Mouse (Mus musculus) midbrain, embryonic 14.5 days (tissue): ENCODE measurements around the gene Prickle2. TPM values are rescaled to one million over a fixed set of nuclear protein-coding genes. Genes with fewer than 3 reads are reported as not detected.

ENCODE experiments used
- ATAC-seq: fragments of 200-750 bp; cut with Nextera tagmentation; 2 replicates; pipeline ENCODE4 v1.8.0; 2017; ENCODE audit warnings: moderate number of reproducible peaks, moderate library complexity; ENCODE audit not compliant: low FRiP score, low TSS enrichment
- DNase-seq: peaks from one replicate; pipeline ENCODE4 v3.0.0-alpha.2; 2015
- H3K27ac ChIP-seq: fragments of 300-500 bp; sonication (generic); replicated peaks from 2 replicates; pipeline ENCODE4 v1.5.1; 2014; ENCODE audit warnings: mild to moderate bottlenecking, low read depth, low read length, moderate library complexity
- H3K27me3 ChIP-seq: fragments of 300-500 bp; sonication (generic); 2 replicates; pipeline ENCODE4 v1.6.1; 2014; ENCODE audit warnings: low read length, control low read depth, mixed read lengths; ENCODE audit not compliant: control insufficient read depth, insufficient read depth
- H3K36me3 ChIP-seq: fragments of 300-500 bp; sonication (generic); 2 replicates; pipeline ENCODE4 v1.6.1; 2014; ENCODE audit warnings: low read length, control low read depth; ENCODE audit not compliant: control insufficient read depth, insufficient read depth
- H3K4me1 ChIP-seq: fragments of 300-500 bp; sonication (generic); 2 replicates; pipeline ENCODE4 v1.6.1; 2014; ENCODE audit warnings: mild to moderate bottlenecking, antibody characterized with exemption, low read length, control low read depth; ENCODE audit not compliant: control insufficient read depth, insufficient read depth
- H3K4me2 ChIP-seq: fragments of 300-500 bp; sonication (generic); 2 replicates; pipeline ENCODE4 v1.6.1; 2014; ENCODE audit warnings: mild to moderate bottlenecking, low read length, moderate library complexity
- H3K4me3 ChIP-seq: fragments of 300-500 bp; sonication (generic); replicated peaks from 2 replicates; pipeline ENCODE4 v1.5.1; 2014; ENCODE audit warnings: low read depth, low read length
- H3K9ac ChIP-seq: fragments of 300-500 bp; sonication (generic); replicated peaks from 2 replicates; pipeline ENCODE4 v1.6.1; 2014; ENCODE audit warnings: mild to moderate bottlenecking, low read length, moderate library complexity
- H3K9me3 ChIP-seq: fragments of 300-500 bp; sonication (generic); 2 replicates; pipeline ENCODE4 v1.6.1; 2016; ENCODE audit warnings: low read length, control low read depth, mixed read lengths; ENCODE audit not compliant: control insufficient read depth
- WGBS: fragments of 180-500 bp; shearing (Covaris S2); extraction: QIAGEN DNeasy Blood & Tissue Kit; methylation state at CpG from one replicate; pipeline ENCODE4 v1.1.7; 2014; 5-methylcytosine and 5-hydroxymethylcytosine counted together
- polyA plus RNA-seq: library from polyadenylated mRNA; unstranded; fragments of >200 nt; fragmentation: Nextera tagmentation; extraction: Ambion mirVana; gene quantifications from 2 replicates; pipeline ENCODE4 v1.2.1, GENCODE M21; 2014

The Prickle2 gene
- polyA plus RNA-seq, 1 experiment from 2014 or later, result 18.0 TPM

- Histone ChIP-seq H3K4me3 (no peak overlapping the region), H3K9ac (no peak overlapping the region), H3K27ac (no peak overlapping the region), H3K27me3 (no peaks in the 10 kb centered on the region), H3K9me3 (no peaks in the 10 kb centered on the region), H3K4me2 (no peak overlapping the region), H3K36me3 (no peaks in the 10 kb centered on the region), H3K4me1 (peaks cover 24% of the 10 kb centered on the region)
- WGBS, result 85% methylated on average over 5 of the region's 5 CpGs
- no peak for DNase-seq
- no peak for ATAC-seq
These were observed 20.2 kb upstream of the Prickle2 start for GRCm38 (mm10) chr6:92726121-92726520.

GRCm38 (mm10) chr6:92724394-92724793, 18.4 kb upstream of the Prickle2 start:
- 26% methylated on average over 2 of the region's 2 CpGs for WGBS
- ATAC-seq, result no peak

GRCm38 (mm10) chr6:92715806-92716205, 9.9 kb upstream of the Prickle2 start:
- Histone ChIP-seq H3K27me3 (no peaks in the 10 kb centered on the region), H3K4me3 (no peak overlapping the region), H3K27ac (no peak overlapping the region), H3K9ac (no peak overlapping the region), H3K9me3 (0 out of 2 replicates have a peak, but pooled peaks cover 4% of the 10 kb centered on the region), H3K4me1 (no peaks in the 10 kb centered on the region), H3K36me3 (no peaks in the 10 kb centered on the region), H3K4me2 (no peak overlapping the region)
- no peak for DNase-seq
- WGBS, result 51% methylated on average over 3 of the region's 3 CpGs
- no peak for ATAC-seq

More at GRCm38 (mm10) chr6:92724394-92724793, 18.4 kb upstream of the Prickle2 start:
- Histone ChIP-seq H3K4me1 (peaks cover 24% of the 10 kb centered on the region), H3K9ac (no peak overlapping the region), H3K36me3 (no peaks in the 10 kb centered on the region), H3K4me3 (no peak overlapping the region), H3K27ac (peak overlapping the region; percentile 56), H3K27me3 (no peaks in the 10 kb centered on the region), H3K4me2 (no peak overlapping the region), H3K9me3 (no peaks in the 10 kb centered on the region)
- DNase-seq, result peak; percentile 47

DNA sequence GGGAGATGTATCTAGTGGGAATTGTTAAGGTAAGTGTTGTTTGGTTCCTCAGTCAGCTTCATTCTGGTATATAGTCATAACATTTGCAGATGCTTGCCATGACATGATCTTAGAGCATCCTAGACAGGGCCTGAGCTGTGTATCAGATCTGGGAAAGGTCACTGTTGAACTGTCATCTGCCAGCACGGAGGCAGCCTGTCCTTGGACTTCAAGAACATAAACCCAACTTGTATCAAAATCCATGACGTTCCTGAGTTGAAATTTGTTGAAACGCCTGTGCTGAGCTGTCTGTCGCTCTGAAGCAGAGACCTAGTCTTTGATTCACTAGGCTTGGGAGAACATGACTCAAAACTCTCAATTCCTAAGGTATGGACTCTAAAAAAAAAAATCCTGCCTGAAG, 8.8 kb upstream of the Prickle2 start:
- no peak overlapping the region for H3K4me3 ChIP-seq
- 87% methylated on average over 4 of the region's 4 CpGs for WGBS
- no peak overlapping the region for H3K27ac ChIP-seq
- no peak for ATAC-seq
- H3K27me3 ChIP-seq, result no peaks in the 10 kb centered on the region
- H3K36me3 ChIP-seq, result no peaks in the 10 kb centered on the region
- no peak overlapping the region for H3K9ac ChIP-seq
- H3K4me2 ChIP-seq, result no peak overlapping the region
- H3K4me1 ChIP-seq, result no peaks in the 10 kb centered on the region
- 0 out of 2 replicates have a peak, but pooled peaks cover 4% of the 10 kb centered on the region for H3K9me3 ChIP-seq
- no peak for DNase-seq

DNA sequence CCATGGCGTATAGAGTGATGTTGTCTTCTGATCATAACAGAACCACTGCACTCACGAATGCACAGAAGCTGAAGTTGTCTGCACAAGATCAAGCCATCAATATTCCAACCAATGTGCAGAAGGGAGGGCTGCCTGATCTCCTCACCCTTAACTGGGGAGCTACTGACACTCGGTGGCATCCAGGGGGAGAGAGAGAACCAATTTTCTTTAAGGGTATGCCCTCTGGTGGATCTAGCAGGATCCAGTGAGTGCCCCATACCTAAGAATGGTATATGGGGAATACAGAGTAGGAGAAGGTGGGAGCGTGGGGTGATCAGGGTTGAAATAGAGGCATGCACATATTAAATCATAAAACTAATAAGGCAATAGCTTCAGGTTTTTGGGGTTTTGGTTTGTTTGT, 2.2 kb upstream of the Prickle2 start:
- no peak for ATAC-seq
- Histone ChIP-seq H3K27me3 (0 out of 2 replicates have a peak, but pooled peaks cover 6% of the 10 kb centered on the region), H3K4me1 (peaks cover 18% of the 10 kb centered on the region; the same call in 1 of the 2 replicates), H3K4me3 (no peak overlapping the region), H3K4me2 (no peak overlapping the region), H3K36me3 (0 out of 2 replicates have a peak, but pooled peaks cover 3% of the 10 kb centered on the region), H3K27ac (no peak overlapping the region), H3K9ac (no peak overlapping the region), H3K9me3 (0 out of 2 replicates have a peak, but pooled peaks cover 4% of the 10 kb centered on the region)
- WGBS, result 66% methylated on average over 4 of the region's 4 CpGs
- no peak for DNase-seq

GRCm38 (mm10) chr6:92705353-92706144, 406 bp downstream of the Prickle2 start:
- peak overlapping the region; percentile 75 for H3K4me3 ChIP-seq
- DNase-seq, result peak; percentile 52
- H3K27me3 ChIP-seq, result 0 out of 2 replicates have a peak, but pooled peaks cover 6% of the 10 kb centered on the region
- 0 out of 2 replicates have a peak, but pooled peaks cover 3% of the 10 kb centered on the region for H3K36me3 ChIP-seq
- under 1% methylated on average over 39 of the region's 39 CpGs for WGBS
- H3K4me1 ChIP-seq, result peaks cover 18% of the 10 kb centered on the region; the same call in 1 of the 2 replicates
- H3K9ac ChIP-seq, result peak overlapping the region; percentile 81
- peak; percentile 72 for ATAC-seq
- H3K4me2 ChIP-seq, result peak overlapping the region; percentile 91
- no peaks in the 10 kb centered on the region for H3K9me3 ChIP-seq
- peak overlapping the region; percentile 65 for H3K27ac ChIP-seq

GRCm38 (mm10) chr6:92704810-92705209, 1.1 kb downstream of the Prickle2 start:
- Histone ChIP-seq H3K27me3 (0 out of 2 replicates have a peak, but pooled peaks cover 6% of the 10 kb centered on the region), H3K36me3 (0 out of 2 replicates have a peak, but pooled peaks cover 3% of the 10 kb centered on the region), H3K4me2 (peak overlapping the region; percentile 91), H3K4me1 (peaks cover 19% of the 10 kb centered on the region; the same call in 1 of the 2 replicates), H3K9ac (peak overlapping the region; percentile 81), H3K4me3 (peak overlapping the region; percentile 75), H3K9me3 (no peaks in the 10 kb centered on the region), H3K27ac (peak overlapping the region; percentile 65)
- peak; percentile 50 for DNase-seq
- WGBS, result 20% methylated on average over 9 of the region's 9 CpGs
- ATAC-seq, result no peak

DNA sequence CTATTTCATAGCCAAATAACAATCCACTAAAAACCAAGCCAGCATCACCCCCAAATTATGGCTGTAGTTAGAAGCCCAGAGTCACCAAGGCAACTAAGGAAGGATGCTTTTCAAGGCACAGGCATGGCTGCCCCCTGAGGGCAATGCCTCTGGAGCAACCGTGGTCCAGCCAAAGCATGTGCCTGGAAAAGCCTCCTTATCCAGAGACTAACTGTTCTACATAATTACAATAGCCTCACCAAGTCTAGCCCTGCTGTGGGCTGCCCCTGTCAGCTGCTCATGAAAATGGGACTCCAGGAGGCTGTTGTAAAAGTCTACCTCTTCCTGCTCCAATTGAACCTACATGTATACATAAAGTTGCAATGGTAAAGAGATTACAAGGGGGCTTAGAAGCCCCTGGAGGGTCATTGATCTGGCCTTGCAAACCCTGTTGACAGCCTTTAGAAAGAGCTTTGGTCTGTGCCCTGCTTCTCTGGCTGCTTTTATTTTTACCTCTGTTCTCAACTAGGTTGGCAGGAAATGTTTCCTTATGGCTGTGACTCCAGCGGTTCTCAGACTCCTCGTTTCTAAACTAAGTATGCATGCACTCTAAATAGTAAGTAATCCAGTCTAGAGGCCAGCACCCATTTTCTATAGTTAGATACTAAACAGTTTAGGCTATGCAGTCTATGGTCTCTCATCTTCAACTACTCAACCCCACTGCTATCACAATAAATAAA, 6.3 kb downstream of the Prickle2 start:
- H3K27me3 ChIP-seq, result 0 out of 2 replicates have a peak, but pooled peaks cover 8% of the 10 kb centered on the region
- 5% methylated on average over 3 of the region's 3 CpGs for WGBS
- ATAC-seq, result no peak
- no peak overlapping the region for H3K4me3 ChIP-seq
- no peak overlapping the region for H3K9ac ChIP-seq
- no peak overlapping the region for H3K4me2 ChIP-seq
- H3K36me3 ChIP-seq, result 0 out of 2 replicates have a peak, but pooled peaks cover 3% of the 10 kb centered on the region
- H3K27ac ChIP-seq, result no peak overlapping the region
- peaks cover 15% of the 10 kb centered on the region; the same call in 1 of the 2 replicates for H3K4me1 ChIP-seq
- H3K9me3 ChIP-seq, result no peaks in the 10 kb centered on the region
- peak; percentile 37 for DNase-seq
